Mouse (Mus musculus) CH12.LX (cell line): ENCODE results near the gene Vdac1. TPM values are rescaled to one million over a fixed set of nuclear protein-coding genes. Genes with fewer than 3 reads are reported as not detected.

Source experiments
- DNase-seq: peaks from one replicate; pipeline ENCODE4 v3.0.0-alpha.2; 2013; ENCODE audit errors: extremely low read depth
- H3K27ac ChIP-seq: 2 replicates; pipeline ENCODE4 v1.5.1; 2012; ENCODE audit warnings: low read depth, mild to moderate bottlenecking, control low read depth, moderate library complexity; ENCODE audit not compliant: insufficient read depth
- H3K27me3 ChIP-seq: replicated peaks from 2 replicates; pipeline ENCODE3; 2012; ENCODE audit warnings: inconsistent platforms
- H3K36me3 ChIP-seq, 2 experiments: replicated peaks in 1 of 2; 2 replicates each; pipeline versions ENCODE3 to v1.6.1; 2012; ENCODE audit warnings: inconsistent platforms in 1 of 2, low read length in 1 of 2, mild to moderate bottlenecking in 1 of 2, mixed read lengths in 1 of 2, moderate library complexity in 1 of 2; ENCODE audit not compliant: control insufficient read depth in 1 of 2, insufficient read depth in 1 of 2
- H3K4me1 ChIP-seq, 2 experiments: 2 replicates each; pipeline ENCODE4 v1.6.1; 2012; ENCODE audit warnings: inconsistent platforms in 1 of 2, moderate library complexity in 1 of 2; ENCODE audit not compliant: insufficient read depth in 2 of 2, control insufficient read depth in 1 of 2
- H3K4me2 ChIP-seq: 2 replicates; pipeline ENCODE4 v1.6.1; 2012; ENCODE audit warnings: low read depth, mild to moderate bottlenecking, control low read depth; ENCODE audit not compliant: poor library complexity, insufficient read depth, severe bottlenecking
- H3K4me3 ChIP-seq, 3 experiments: fragments of 150-350 bp in 1 of 3; sonication (generic) in 1 of 3; replicated peaks in 1 of 3; 2 replicates each; pipeline versions ENCODE3 to v1.5.1; 2011 to 2012; ENCODE audit warnings: low read depth in 2 of 3, low read length in 2 of 3, mild to moderate bottlenecking in 2 of 3, moderate library complexity in 2 of 3, control low read depth in 1 of 3, improper control_type of control experiment in 1 of 3, inconsistent platforms in 1 of 3, mixed read lengths in 1 of 3; ENCODE audit not compliant: poor library complexity in 1 of 3
- H3K79me2 ChIP-seq: replicated peaks from 2 replicates; pipeline ENCODE4 v1.6.1; 2012; ENCODE audit warnings: mild to moderate bottlenecking, moderate library complexity; ENCODE audit not compliant: control insufficient read depth, poor library complexity, insufficient read depth, severe bottlenecking; ENCODE audit errors: extremely low read depth
- H3K9ac ChIP-seq: 2 replicates; pipeline ENCODE4 v1.6.1; 2012; ENCODE audit warnings: low read depth, mild to moderate bottlenecking, control low read depth, moderate library complexity; ENCODE audit not compliant: insufficient read depth
- H3K9me3 ChIP-seq: replicated peaks from 2 replicates; pipeline ENCODE3; 2012; ENCODE audit warnings: low read length, inconsistent platforms, mixed read lengths
- CHD1 ChIP-seq: IDR thresholded peaks from 2 replicates; pipeline ENCODE4 v1.6.1; 2012; ENCODE audit warnings: low read depth, low read length, improper control_type of control experiment, inconsistent platforms
- CHD2 ChIP-seq: IDR thresholded peaks from 2 replicates; pipeline ENCODE4 v1.6.1; 2011; ENCODE audit warnings: low read length, improper control_type of control experiment
- E2F4 ChIP-seq: IDR thresholded peaks from 2 replicates; pipeline ENCODE4 v1.6.1; 2011; ENCODE audit warnings: low read depth, low read length, improper control_type of control experiment; ENCODE audit not compliant: insufficient replicate concordance
- EP300 ChIP-seq: IDR thresholded peaks from 2 replicates; pipeline ENCODE4 v1.6.1; 2011; ENCODE audit warnings: low read length, improper control_type of control experiment
- ETS1 ChIP-seq: conservative IDR thresholded peaks from 2 replicates; pipeline ENCODE4 v1.6.1; 2012; ENCODE audit warnings: low read depth, mild to moderate bottlenecking, inconsistent platforms, low read length, improper control_type of control experiment, moderate library complexity
- GABPA ChIP-seq: IDR thresholded peaks from 2 replicates; pipeline ENCODE4 v1.6.1; 2012; ENCODE audit warnings: low read depth, low read length, improper control_type of control experiment, inconsistent platforms; ENCODE audit not compliant: insufficient replicate concordance
- HCFC1 ChIP-seq: IDR thresholded peaks from 2 replicates; pipeline ENCODE4 v1.6.1; 2012; ENCODE audit warnings: low read depth, mild to moderate bottlenecking, inconsistent platforms, low read length, improper control_type of control experiment
- JUN ChIP-seq: IDR thresholded peaks from 2 replicates; pipeline ENCODE4 v1.6.1; 2011; ENCODE audit warnings: low read depth, mild to moderate bottlenecking, low read length, improper control_type of control experiment, moderate library complexity; ENCODE audit not compliant: insufficient read depth
- JUND ChIP-seq: conservative IDR thresholded peaks from 2 replicates; pipeline ENCODE4 v1.6.1; 2011; ENCODE audit warnings: low read depth, low read length, improper control_type of control experiment
- MAFK ChIP-seq: IDR thresholded peaks from 2 replicates; pipeline ENCODE4 v1.6.1; 2011; ENCODE audit warnings: low read length, improper control_type of control experiment; ENCODE audit not compliant: insufficient replicate concordance
- MAX ChIP-seq: IDR thresholded peaks from 2 replicates; pipeline ENCODE4 v1.6.1; 2011; ENCODE audit warnings: low read length, improper control_type of control experiment
- MAZ ChIP-seq: IDR thresholded peaks from 2 replicates; pipeline ENCODE4 v1.6.1; 2012; ENCODE audit warnings: low read depth, mild to moderate bottlenecking, inconsistent platforms, low read length, improper control_type of control experiment, moderate library complexity
- MEF2A ChIP-seq: IDR thresholded peaks from 2 replicates; pipeline ENCODE4 v1.6.1; 2014; ENCODE audit warnings: low read depth, mild to moderate bottlenecking, inconsistent platforms, low read length, improper control_type of control experiment, borderline replicate concordance
- MXI1 ChIP-seq: IDR thresholded peaks from 2 replicates; pipeline ENCODE4 v1.6.1; 2011; ENCODE audit warnings: mild to moderate bottlenecking, low read depth, low read length, improper control_type of control experiment
- NELFE ChIP-seq: IDR thresholded peaks from 2 replicates; pipeline ENCODE4 v1.6.1; 2011; ENCODE audit warnings: low read depth, low read length, improper control_type of control experiment
- NRF1 ChIP-seq: IDR thresholded peaks from 2 replicates; pipeline ENCODE4 v1.6.1; 2014; ENCODE audit warnings: low read depth, mild to moderate bottlenecking, inconsistent platforms, low read length, improper control_type of control experiment, moderate library complexity
- PAX5 ChIP-seq: IDR thresholded peaks from 2 replicates; pipeline ENCODE4 v1.6.1; 2012; ENCODE audit warnings: low read length, inconsistent platforms, mixed read lengths
- POLR2A ChIP-seq: IDR thresholded peaks from 2 replicates; pipeline ENCODE4 v1.6.1; 2011; ENCODE audit warnings: low read depth, mild to moderate bottlenecking, improper control_type of control experiment, low read length
- RCOR1 ChIP-seq: conservative IDR thresholded peaks from 2 replicates; pipeline ENCODE4 v1.6.1; 2012; ENCODE audit warnings: low read depth, mild to moderate bottlenecking, inconsistent platforms, low read length, improper control_type of control experiment
- SIN3A ChIP-seq: IDR thresholded peaks from 2 replicates; pipeline ENCODE4 v1.6.1; 2012; ENCODE audit warnings: low read length, improper control_type of control experiment, inconsistent platforms
- TBP ChIP-seq: conservative IDR thresholded peaks from 2 replicates; pipeline ENCODE4 v1.6.1; 2011; ENCODE audit warnings: low read depth, low read length, improper control_type of control experiment
- TCF12 ChIP-seq: IDR thresholded peaks from 2 replicates; pipeline ENCODE4 v1.6.1; 2014; ENCODE audit warnings: low read depth, mild to moderate bottlenecking, inconsistent platforms, low read length, improper control_type of control experiment
- ZC3H11A ChIP-seq: IDR thresholded peaks from 2 replicates; pipeline ENCODE4 v1.6.1; 2012; ENCODE audit warnings: low read depth, mild to moderate bottlenecking, inconsistent platforms, low read length, improper control_type of control experiment
- ZKSCAN1 ChIP-seq: IDR thresholded peaks from 2 replicates; pipeline ENCODE4 v1.6.1; 2012; ENCODE audit warnings: low read depth, inconsistent platforms, low read length, improper control_type of control experiment, borderline replicate concordance
- ZNF384 ChIP-seq: IDR thresholded peaks from 2 replicates; pipeline ENCODE4 v1.6.1; 2012; ENCODE audit warnings: low read depth, low read length, improper control_type of control experiment, inconsistent platforms
- dilution Hi-C: fragments of 300-500 bp; cut with MboI; formaldehyde crosslinking; loops from 2 replicates; pipeline ENCODE4 v1.14.3; 2020; ENCODE audit warnings: low sequenced_read_pairs; ENCODE audit not compliant: extremely low pct_unique_long_range_greater_than_20kb, extremely low pct_ligation_motif_present
- in situ Hi-C: fragments of 300-500 bp; cut with MboI; formaldehyde crosslinking; loops from 3 replicates; pipeline ENCODE4 v1.14.3; 2019; ENCODE audit warnings: low sequenced_read_pairs, low pct_ligation_motif_present, low pct_unique_long_range_greater_than_20kb, mixed read lengths
- polyA plus RNA-seq: library from polyadenylated mRNA; unstranded; fragments of >175 nt; gene quantifications from 2 replicates; pipeline ENCODE4 v1.2.1, GENCODE M21; 2012; ENCODE audit warnings: low read depth; ENCODE audit not compliant: insufficient read length
- total RNA-seq, 2 experiments: library from RNA; depleted of rRNA; stranded (reverse); fragments of 300-350 nt in 1 of 2; fragments of >200 nt in 1 of 2; gene quantifications; 2 replicates each; pipeline ENCODE4 v1.2.3; 2012 to 2014

Vdac1 gene
- total and polyA plus RNA-seq, 3 experiments: 204 to 315 (median 289) TPM

GRCm38 (mm10) chr11:52401476-52401875, 40.8 kb downstream of the Vdac1 start:
- Histone ChIP-seq H3K4me2 (no peak overlapping the region), H3K9ac (no peak overlapping the region), H3K36me3 (peaks cover 26 to 77% of the 10 kb centered on the region in 2 experiments), H3K27me3 (no peaks in the 10 kb centered on the region), H3K9me3 (peaks cover 2% of the 10 kb centered on the region), H3K4me3 (no peak overlapping the region), H3K79me2 (peaks cover 54% of the 10 kb centered on the region), H3K4me1 (peaks cover 6 to 32% of the 10 kb centered on the region in 2 experiments; a peak in 3 of 4 replicates), H3K27ac (no peak overlapping the region)
- in situ Hi-C loops (loop anchor here (25.0 kb wide), 1 partner anchor 861 kb away; no protein-coding TSS in a partner anchor), dilution Hi-C loops (no loop called here)
- DNase-seq: no peak
- TF ChIP-seq MAX: no peak

GRCm38 (mm10) chr11:52402566-52402965, 41.9 kb downstream of the Vdac1 start:
- no peak for DNase-seq
- no peak overlapping the region for H3K27ac ChIP-seq
- peaks cover under 1% of the 10 kb centered on the region for H3K9me3 ChIP-seq
- dilution Hi-C loops (no loop called here), in situ Hi-C loops (loop anchor here (25.0 kb wide), 1 partner anchor 860 kb away; no protein-coding TSS in a partner anchor)
- peaks cover 43% of the 10 kb centered on the region for H3K79me2 ChIP-seq
- no peak overlapping the region for H3K4me2 ChIP-seq
- no peak overlapping the region for H3K9ac ChIP-seq
- TF ChIP-seq NELFE (no peak), JUN (no peak), PAX5 (no peak), GABPA (no peak), E2F4 (no peak), MAX (no peak), POLR2A (no peak), JUND (no peak), EP300 (no peak), MEF2A (no peak), ZNF384 (no peak), ZC3H11A (no peak)
- H3K4me1 ChIP-seq: peaks cover 6 to 26% of the 10 kb centered on the region in 2 experiments; a peak in 3 of 4 replicates
- H3K4me3 ChIP-seq: no peak overlapping the region
- H3K27me3 ChIP-seq: no peaks in the 10 kb centered on the region
- peaks cover 36 to 85% of the 10 kb centered on the region in 2 experiments for H3K36me3 ChIP-seq

DNA sequence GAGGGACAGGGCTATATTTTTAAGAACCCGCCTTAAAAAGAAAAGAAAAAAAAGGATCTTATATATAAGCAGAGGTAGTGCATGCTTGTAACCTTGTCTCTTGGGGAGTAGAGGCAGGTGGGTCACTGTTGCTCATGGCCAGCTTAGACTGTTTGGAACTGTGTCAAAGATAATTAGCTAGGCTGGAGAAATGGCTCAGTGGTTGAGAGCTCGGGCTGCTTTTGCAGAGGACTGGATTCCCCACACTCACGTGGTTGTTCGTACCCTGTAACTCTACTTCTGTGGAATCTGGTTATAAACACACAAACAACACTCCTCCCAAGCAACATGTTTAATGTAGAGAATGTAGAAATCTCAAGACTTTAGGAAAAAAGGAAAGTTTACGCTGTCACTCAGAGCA, 43.5 kb downstream of the Vdac1 start:
- H3K27me3 ChIP-seq: no peaks in the 10 kb centered on the region
- in situ Hi-C loops (loop anchor here (25.0 kb wide), 1 partner anchor 858 kb away; no protein-coding TSS in a partner anchor), dilution Hi-C loops (no loop called here)
- peaks cover under 1 to 14% of the 10 kb centered on the region in 2 experiments; a peak in 1 of 4 replicates for H3K4me1 ChIP-seq
- TF ChIP-seq CHD2 (no peak), MAFK (no peak), TBP (no peak), ETS1 (no peak), POLR2A (no peak), HCFC1 (no peak), CHD1 (no peak), MEF2A (no peak), ZKSCAN1 (no peak), JUND (no peak), TCF12 (no peak), NELFE (no peak), EP300 (no peak), SIN3A (no peak), ZNF384 (no peak), MAZ (no peak), MXI1 (no peak), NRF1 (no peak), RCOR1 (no peak)
- H3K79me2 ChIP-seq: peaks cover 26% of the 10 kb centered on the region
- peaks cover 42 to 87% of the 10 kb centered on the region in 2 experiments for H3K36me3 ChIP-seq
- H3K9me3 ChIP-seq: no peaks in the 10 kb centered on the region
- H3K4me3 ChIP-seq: no peak overlapping the region
- no peak for DNase-seq
- no peak overlapping the region for H3K27ac ChIP-seq
- H3K9ac ChIP-seq: no peak overlapping the region
- H3K4me2 ChIP-seq: no peak overlapping the region
